Mouse (Mus musculus) frontal cortex, postnatal 36 days (tissue): Measurements from ENCODE around the gene Pla2g6.
A peak's percentile ranks its signal among the peaks of the same experiment; 100 is the strongest.

Experiments used
- DNase-seq, 2 experiments: peaks; one replicate each; pipeline ENCODE4 v3.0.0; 2022; ENCODE audit warnings: low spot score in 2 of 2

The Pla2g6 gene

GRCm38 (mm10) chr15:79351331-79351767, 23.2 kb upstream of the Pla2g6 start:
- DNase-seq = no peak

- DNase-seq = no peak
Observed at GRCm38 (mm10) chr15:79350866-79351265, 22.7 kb upstream of the Pla2g6 start.

GRCm38 (mm10) chr15:79348651-79349050, 20.5 kb upstream of the Pla2g6 start:
- no peak for DNase-seq

GRCm38 (mm10) chr15:79347845-79348506, 19.8 kb upstream of the Pla2g6 start:
- no peak for DNase-seq

- DNase-seq = peak; percentile 84 to 85
Observed at GRCm38 (mm10) chr15:79347165-79347844, 19.1 kb upstream of the Pla2g6 start.

- no peak for DNase-seq
Observed at GRCm38 (mm10) chr15:79346051-79346793, 18.0 kb upstream of the Pla2g6 start, which contains the start of gene Maff. Gene Maff (plus strand): TSS chr15:79346621.

GRCm38 (mm10) chr15:79344627-79345026, 16.4 kb upstream of the Pla2g6 start:
- no peak for DNase-seq

GRCm38 (mm10) chr15:79342641-79343337, 14.6 kb upstream of the Pla2g6 start:
- no peak for DNase-seq

- no peak for DNase-seq
Observed at GRCm38 (mm10) chr15:79338978-79339377, 10.8 kb upstream of the Pla2g6 start.

GRCm38 (mm10) chr15:79335061-79335655, 7.0 kb upstream of the Pla2g6 start:
- DNase-seq = no peak

- no peak for DNase-seq
Observed at GRCm38 (mm10) chr15:79333409-79333808, 5.2 kb upstream of the Pla2g6 start.

GRCm38 (mm10) chr15:79330521-79330920, 2.3 kb upstream of the Pla2g6 start:
- no peak for DNase-seq

- no peak for DNase-seq
Observed at GRCm38 (mm10) chr15:79329979-79330363, 1.8 kb upstream of the Pla2g6 start.

- no peak for DNase-seq
Observed at GRCm38 (mm10) chr15:79329346-79329978, 1.3 kb upstream of the Pla2g6 start.

- DNase-seq = no peak
Observed at GRCm38 (mm10) chr15:79328939-79329275, 717 bp upstream of the Pla2g6 start.

- peak; percentile 25 to 41 for DNase-seq
Observed at GRCm38 (mm10) chr15:79326971-79327961, 924 bp downstream of the Pla2g6 start.

GRCm38 (mm10) chr15:79326264-79326663, 1.9 kb downstream of the Pla2g6 start:
- DNase-seq = no peak

- no peak for DNase-seq
Observed at GRCm38 (mm10) chr15:79325742-79326141, 2.4 kb downstream of the Pla2g6 start.

GRCm38 (mm10) chr15:79324373-79324772, 3.8 kb downstream of the Pla2g6 start:
- no peak for DNase-seq

GRCm38 (mm10) chr15:79323791-79324155, 4.4 kb downstream of the Pla2g6 start:
- no peak for DNase-seq
